Mouse (Mus musculus) frontal cortex, postnatal 25 days (tissue): Measurements from ENCODE around the gene Ptcd2.

Source experiments
- DNase-seq, 2 experiments: peaks; one replicate each; pipeline ENCODE4 v3.0.0; 2022; ENCODE audit warnings: low spot score in 2 of 2

The Ptcd2 gene

DNA sequence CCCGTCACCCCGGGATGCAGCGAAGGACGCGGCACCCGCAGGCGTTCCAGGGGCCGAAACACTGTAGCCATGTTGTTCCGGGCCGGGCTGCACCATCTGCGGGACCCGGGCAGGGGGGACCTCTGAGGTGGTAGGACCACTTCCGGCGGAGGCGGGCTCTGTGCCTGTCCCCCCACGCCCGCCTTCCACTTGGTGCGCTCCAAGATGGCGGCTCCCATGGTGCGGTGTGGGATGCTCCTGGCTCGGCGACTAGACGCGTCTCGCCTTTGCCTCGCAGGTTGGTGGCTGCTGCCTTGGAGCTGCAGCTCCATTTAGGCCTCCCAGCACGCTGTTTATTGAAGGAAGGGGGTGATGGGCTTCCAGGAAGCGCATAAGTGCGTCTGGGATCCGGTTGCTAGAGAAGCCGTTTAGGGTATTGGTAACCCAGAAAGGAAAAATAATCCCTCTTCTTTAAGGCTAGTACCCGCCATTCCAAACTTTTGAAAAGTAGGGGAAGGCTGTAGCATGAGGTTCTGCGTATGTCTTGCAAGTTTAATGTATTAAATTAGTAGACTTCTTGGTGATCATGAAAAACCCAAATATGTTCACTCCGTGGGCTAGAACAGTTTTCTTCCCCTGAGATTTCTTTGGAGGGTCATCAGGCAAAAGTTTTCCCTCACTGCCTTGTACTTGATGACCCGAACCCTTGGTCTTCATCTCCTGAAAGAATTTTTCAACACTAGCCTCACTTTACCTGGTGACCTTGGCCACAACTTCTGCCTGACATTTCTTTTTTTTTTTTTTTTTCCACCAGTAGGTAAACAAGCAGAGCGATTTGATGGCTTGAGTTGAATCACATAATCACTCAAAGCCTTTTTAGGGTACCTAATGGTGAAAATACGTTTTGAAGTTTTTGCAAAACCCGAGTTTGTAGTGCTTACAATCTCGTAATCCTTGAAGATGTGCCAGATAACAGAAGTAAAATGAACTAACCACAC, at the start of gene Ptcd2, which contains the start of gene Mrps27:
Gene Ptcd2 (minus strand): TSS at position 107 of the 977 bp plus-strand sequence.
Gene Mrps27 (plus strand): TSS at position 188 of the 977 bp plus-strand sequence.
- peak; percentile 97 to 98 for DNase-seq

DNA sequence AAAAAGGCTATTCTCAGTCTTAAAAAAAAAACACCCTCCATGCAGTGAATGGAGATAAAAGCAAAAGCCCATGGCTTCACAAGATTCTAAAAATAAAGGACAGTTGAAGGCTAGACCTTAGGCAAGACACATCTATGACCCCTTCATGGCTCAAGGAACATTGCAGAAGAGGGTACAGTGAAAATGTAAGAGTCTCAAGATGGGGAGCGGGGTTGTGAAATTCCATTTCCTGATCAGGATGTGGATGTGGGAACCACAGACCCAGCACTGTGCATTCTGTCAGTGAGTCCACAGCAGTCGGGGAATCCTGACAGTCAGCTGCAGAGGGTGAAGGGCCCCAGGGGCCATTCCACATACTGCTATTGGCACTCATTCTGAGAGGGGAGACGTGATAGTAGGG, 48.6 kb upstream of the Ptcd2 start:
- DNase-seq: no peak

DNA sequence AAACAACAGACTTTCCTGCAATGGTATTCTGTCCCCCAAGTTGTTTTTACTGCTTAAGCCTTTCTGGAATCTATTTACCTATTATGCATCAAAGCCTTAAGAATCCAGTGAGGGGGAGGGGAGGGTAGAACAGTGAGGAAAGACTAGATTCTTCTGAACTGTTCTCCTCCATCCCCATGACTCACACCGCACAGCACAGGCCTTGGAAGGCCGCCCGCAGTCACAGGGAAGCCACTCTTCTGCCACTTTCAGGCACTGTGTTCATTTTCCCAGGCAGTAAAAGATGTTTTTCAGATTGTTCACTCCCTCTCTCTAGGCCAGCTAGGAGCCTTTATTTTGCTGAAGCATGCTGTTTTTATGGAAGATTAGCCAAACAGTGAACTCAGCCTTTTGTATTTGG, 46.9 kb upstream of the Ptcd2 start:
- DNase-seq: no peak

GRCm38 (mm10) chr13:99387901-99388811, 43.7 kb upstream of the Ptcd2 start:
- no peak for DNase-seq

DNA sequence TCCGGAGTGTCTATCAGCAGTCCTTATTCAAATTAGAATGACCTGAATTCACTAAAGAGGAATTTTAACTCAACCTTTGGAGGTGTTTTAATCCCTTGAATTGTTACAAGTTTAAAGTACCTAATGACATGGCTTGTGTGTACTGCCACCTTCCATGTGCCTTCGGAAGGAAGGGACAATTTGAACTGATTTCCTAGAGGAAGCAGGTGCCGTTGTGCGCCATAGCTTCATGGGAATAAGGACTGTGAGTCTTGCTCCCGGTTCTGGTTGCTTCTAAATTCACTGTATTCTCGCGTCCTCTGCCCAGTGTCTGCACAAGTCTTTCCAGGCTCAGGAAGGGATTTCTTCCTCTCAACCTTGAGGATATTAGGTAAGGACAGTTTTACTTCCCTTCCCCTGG, 41.8 kb upstream of the Ptcd2 start:
- no peak for DNase-seq

- no peak for DNase-seq
Observed at GRCm38 (mm10) chr13:99385911-99386310, 41.4 kb upstream of the Ptcd2 start.

DNA sequence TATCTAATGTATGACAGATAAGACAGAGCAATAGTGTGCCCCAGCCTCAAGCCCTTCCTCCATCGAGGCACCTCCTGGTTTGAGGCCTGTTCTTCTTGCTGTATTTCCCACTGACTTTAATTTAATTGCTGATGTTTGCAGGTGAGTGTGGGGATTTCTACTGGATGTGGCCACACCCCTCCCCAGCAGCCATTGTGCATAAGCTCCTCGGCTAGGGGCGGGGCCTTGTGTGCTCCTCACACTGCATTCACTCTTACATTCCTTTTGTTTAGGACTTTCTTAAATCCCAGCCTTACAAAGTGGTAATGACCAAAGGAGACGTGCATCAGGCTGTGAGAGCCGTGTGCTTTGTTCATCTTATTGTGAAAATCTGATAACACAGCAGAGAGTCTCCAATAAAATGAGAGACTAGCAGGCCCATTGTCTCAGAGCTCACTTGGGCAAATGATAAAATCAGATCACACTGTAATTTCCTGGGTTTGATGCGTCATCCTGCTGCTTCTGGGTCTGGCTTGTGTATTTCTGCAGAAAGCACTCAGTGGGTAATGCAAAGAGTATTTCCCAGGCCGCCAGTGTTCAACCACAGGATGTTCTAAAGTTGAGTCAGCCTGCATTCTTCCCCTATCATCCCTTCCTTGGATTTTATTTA, 40.2 kb upstream of the Ptcd2 start:
- no peak for DNase-seq

- no peak for DNase-seq
Observed at GRCm38 (mm10) chr13:99382373-99382772, 37.9 kb upstream of the Ptcd2 start.

GRCm38 (mm10) chr13:99378223-99378622, 33.7 kb upstream of the Ptcd2 start:
- DNase-seq: no peak

DNA sequence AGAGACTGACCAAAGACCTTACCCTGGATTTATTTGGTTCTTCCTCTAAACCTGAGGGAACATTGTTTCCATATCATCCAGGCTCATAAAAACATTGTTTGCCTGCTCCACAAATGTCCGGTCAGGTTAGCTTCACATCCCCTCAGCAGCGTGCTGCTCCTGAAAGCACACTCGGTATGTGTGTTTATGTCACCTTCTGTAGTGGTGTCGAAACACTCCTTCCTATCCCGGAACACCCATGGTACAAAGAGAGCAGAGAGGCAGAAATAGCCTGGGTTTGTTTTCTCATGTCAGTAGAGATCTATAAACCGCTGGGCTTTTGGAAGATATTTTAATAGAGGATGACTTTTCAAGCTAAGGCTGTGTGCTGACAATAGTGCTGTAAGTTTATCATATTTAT, 32.5 kb upstream of the Ptcd2 start:
- no peak for DNase-seq

DNA sequence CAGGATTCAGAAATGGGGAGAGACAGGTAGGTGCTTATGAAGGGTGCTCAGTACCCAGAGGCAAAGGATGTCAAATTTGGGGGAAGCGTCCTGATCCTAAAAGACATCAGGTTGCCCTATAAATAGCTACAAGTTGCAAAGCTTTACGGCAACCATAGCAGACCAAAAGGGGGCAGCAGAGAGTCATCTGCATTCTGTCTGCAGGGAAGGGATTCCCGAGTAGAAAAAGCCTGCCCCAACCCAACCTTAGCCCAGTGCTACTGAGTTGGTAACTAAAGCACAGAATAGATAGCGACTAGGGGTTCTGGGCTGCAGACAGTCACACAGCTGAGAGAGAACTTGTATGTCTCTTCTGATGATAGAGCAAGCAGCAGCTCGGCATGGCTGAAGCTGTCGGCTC, 31.0 kb upstream of the Ptcd2 start:
- peak; percentile 76 to 78 for DNase-seq

DNA sequence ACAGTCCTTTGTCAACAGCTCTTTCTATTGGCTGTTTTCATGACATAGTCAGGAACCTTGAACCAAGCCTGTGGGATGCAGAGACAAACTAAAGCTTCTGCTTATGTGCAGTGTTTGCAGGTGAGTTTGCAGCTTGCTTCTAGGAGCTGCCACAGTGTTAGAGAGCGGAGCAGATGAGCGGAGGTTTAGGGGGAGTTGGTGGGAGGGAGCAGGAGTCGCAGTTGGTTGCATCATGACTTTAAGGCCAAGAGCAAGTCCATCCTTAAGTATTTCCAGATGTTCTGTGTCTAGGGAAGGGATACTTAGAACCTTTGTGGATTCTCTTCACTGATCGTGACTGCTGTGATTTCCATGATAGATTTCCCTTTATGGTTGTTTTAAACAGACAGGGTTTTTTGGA, 29.7 kb upstream of the Ptcd2 start:
- DNase-seq: no peak

- no peak for DNase-seq
Observed at GRCm38 (mm10) chr13:99373684-99374083, 29.2 kb upstream of the Ptcd2 start.

GRCm38 (mm10) chr13:99371285-99371684, 26.8 kb upstream of the Ptcd2 start:
- DNase-seq: no peak

- DNase-seq: no peak
Observed at GRCm38 (mm10) chr13:99369103-99369502, 24.6 kb upstream of the Ptcd2 start.

DNA sequence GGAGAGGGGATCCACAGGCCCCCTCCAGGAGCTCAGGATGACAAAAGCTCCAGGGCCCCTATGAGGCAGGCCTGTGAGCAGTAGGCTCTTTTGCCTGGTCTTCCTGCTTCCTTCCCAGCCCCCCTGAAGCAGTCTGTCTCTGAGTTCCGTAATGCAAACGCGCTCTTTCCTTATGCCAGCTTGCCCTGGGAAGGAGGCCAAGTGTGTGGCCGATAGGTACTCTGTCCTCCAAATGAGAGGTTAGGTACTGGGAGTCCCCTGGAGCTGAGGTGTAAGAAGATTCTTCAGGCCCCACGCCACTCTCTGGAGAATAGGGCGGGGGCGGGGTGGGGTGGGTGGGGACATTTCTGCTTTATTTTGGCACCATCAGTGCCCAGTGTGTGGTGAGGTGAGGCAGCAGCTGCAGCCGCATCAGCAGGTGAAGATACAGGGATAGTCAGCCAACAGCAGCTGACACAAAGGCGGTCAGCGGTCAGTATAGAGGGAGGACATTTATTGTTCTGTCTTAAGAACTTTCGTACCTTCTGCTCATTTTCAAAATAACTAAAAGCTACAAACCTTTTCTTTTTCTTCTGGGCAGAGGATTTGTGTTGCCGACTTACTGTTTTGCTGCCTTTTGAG, 23.2 kb upstream of the Ptcd2 start:
- DNase-seq: no peak

DNA sequence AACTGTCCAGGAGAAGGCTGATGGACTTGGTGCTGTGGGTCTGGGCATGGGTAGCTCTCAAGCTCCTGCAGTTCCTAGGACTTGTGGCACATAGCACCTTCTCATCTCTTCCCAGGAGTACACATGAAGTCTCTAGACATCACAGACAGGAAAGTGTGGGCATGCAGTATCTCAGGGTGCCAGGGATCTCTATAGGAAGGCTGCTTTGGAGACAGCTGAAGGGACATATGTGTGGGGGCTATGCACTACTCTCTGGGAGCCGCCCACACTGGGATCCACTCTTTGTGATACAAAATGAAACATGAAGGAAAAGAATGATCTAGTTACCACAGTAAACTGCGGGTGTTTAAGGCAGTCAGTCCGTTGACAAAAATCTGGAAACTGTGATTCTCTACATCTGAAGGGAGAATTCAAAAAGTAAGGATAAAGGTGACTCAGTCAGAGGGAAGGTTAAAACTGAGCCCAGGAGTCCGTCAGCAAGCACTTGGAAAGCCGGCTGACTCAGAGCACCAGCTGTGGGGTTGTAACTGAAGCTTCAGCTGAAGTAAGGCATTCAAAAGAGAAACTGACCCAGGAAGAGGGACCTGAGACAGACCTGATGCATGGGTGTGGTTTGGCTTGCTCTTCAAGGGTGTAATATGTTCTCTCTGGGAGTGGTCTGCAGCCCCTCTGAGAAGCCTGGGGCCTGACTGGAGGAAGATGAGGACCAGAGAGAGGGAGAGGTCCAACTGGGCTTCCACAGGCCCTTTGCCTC, 22.1 kb upstream of the Ptcd2 start:
- peak; percentile 51 to 65 for DNase-seq

DNA sequence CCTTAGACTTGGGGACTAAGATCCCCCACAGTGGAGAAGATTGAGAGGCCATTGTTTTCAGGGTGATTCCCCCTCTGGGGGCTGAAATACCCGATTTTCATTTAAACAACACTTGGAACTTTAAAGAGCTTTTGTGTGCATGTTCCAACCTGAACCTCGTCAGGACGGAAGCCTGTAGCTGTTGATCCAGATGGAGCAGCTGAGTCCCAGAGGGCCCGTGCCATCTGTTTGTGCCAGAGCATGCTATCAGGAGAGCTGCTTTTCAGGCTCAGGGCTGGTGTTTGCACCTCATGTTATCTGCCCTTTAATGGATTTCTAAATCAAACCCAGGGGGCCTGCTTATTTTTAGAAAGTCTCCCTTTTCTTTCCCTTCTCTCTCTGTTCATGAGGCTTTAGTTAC, 19.4 kb upstream of the Ptcd2 start:
- no peak for DNase-seq

- no peak for DNase-seq
Observed at GRCm38 (mm10) chr13:99358921-99359320, 14.4 kb upstream of the Ptcd2 start.

GRCm38 (mm10) chr13:99356428-99357265, 12.1 kb upstream of the Ptcd2 start:
- DNase-seq: no peak
